Mouse (Mus musculus): ENCODE data around the gene Scfd2. TPM values are rescaled to one million over a fixed set of nuclear protein-coding genes. Genes with fewer than 3 reads are reported as not detected.

Scfd2 gene
- total RNA-seq, 2 experiments from 2014 or later, result 3.8 to 7.1 TPM

GRCm38 (mm10) chr5:74467753-74468152 is 63.8 kb downstream of the Scfd2 start:
- no peak for ATAC-seq (replicated peaks; ENCODE audit: low FRiP score, poor library complexity, severe bottlenecking)

- no peak for ATAC-seq (replicated peaks; ENCODE audit: low FRiP score, poor library complexity, severe bottlenecking)
Measured at GRCm38 (mm10) chr5:74456759-74457158, 74.8 kb downstream of the Scfd2 start.

GRCm38 (mm10) chr5:74455510-74456269 is 75.9 kb downstream of the Scfd2 start:
- no peak for ATAC-seq (replicated peaks; ENCODE audit: low FRiP score, poor library complexity, severe bottlenecking)

GRCm38 (mm10) chr5:74455094-74455493 is 76.5 kb downstream of the Scfd2 start:
- no peak for ATAC-seq (replicated peaks; ENCODE audit: low FRiP score, poor library complexity, severe bottlenecking)

- no peak for ATAC-seq (replicated peaks; ENCODE audit: low FRiP score, poor library complexity, severe bottlenecking)
Measured at GRCm38 (mm10) chr5:74450977-74451376, 80.6 kb downstream of the Scfd2 start.

- ATAC-seq (replicated peaks; ENCODE audit: low FRiP score, poor library complexity, severe bottlenecking), result no peak
Measured at GRCm38 (mm10) chr5:74447517-74448334, 83.8 kb downstream of the Scfd2 start.

GRCm38 (mm10) chr5:74445861-74446260 is 85.7 kb downstream of the Scfd2 start:
- ATAC-seq (replicated peaks; ENCODE audit: low FRiP score, poor library complexity, severe bottlenecking), result no peak

GRCm38 (mm10) chr5:74438353-74438752 is 93.2 kb downstream of the Scfd2 start:
- ATAC-seq (replicated peaks; ENCODE audit: low FRiP score, poor library complexity, severe bottlenecking), result no peak

- ATAC-seq (replicated peaks; ENCODE audit: low FRiP score, poor library complexity, severe bottlenecking), result no peak
Measured at GRCm38 (mm10) chr5:74433580-74434147, 97.9 kb downstream of the Scfd2 start.

GRCm38 (mm10) chr5:74432879-74433539 is 98.5 kb downstream of the Scfd2 start:
- ATAC-seq (replicated peaks; ENCODE audit: low FRiP score, poor library complexity, severe bottlenecking), result no peak

- ATAC-seq (replicated peaks; ENCODE audit: low FRiP score, poor library complexity, severe bottlenecking), result no peak
Measured at GRCm38 (mm10) chr5:74420615-74421132, 110.9 kb downstream of the Scfd2 start.

- ATAC-seq (replicated peaks; ENCODE audit: low FRiP score, poor library complexity, severe bottlenecking), result no peak
Measured at GRCm38 (mm10) chr5:74412557-74412956, 119.0 kb downstream of the Scfd2 start.

GRCm38 (mm10) chr5:74404887-74405286 is 126.7 kb downstream of the Scfd2 start:
- ATAC-seq (replicated peaks; ENCODE audit: low FRiP score, poor library complexity, severe bottlenecking), result no peak

GRCm38 (mm10) chr5:74404083-74404482 is 127.5 kb downstream of the Scfd2 start:
- no peak for ATAC-seq (replicated peaks; ENCODE audit: low FRiP score, poor library complexity, severe bottlenecking)

GRCm38 (mm10) chr5:74402626-74403025 is 128.9 kb downstream of the Scfd2 start:
- ATAC-seq (replicated peaks; ENCODE audit: low FRiP score, poor library complexity, severe bottlenecking), result no peak

- no peak for ATAC-seq (replicated peaks; ENCODE audit: low FRiP score, poor library complexity, severe bottlenecking)
Measured at GRCm38 (mm10) chr5:74391806-74392205, 139.8 kb downstream of the Scfd2 start.

GRCm38 (mm10) chr5:74391346-74391745 is 140.2 kb downstream of the Scfd2 start:
- ATAC-seq (replicated peaks; ENCODE audit: low FRiP score, poor library complexity, severe bottlenecking), result no peak

GRCm38 (mm10) chr5:74388849-74389248 is 142.7 kb downstream of the Scfd2 start:
- ATAC-seq (replicated peaks; ENCODE audit: low FRiP score, poor library complexity, severe bottlenecking), result no peak

- no peak for ATAC-seq (replicated peaks; ENCODE audit: low FRiP score, poor library complexity, severe bottlenecking)
Measured at GRCm38 (mm10) chr5:74388101-74388500, 143.5 kb downstream of the Scfd2 start.

Measured in erythroid progenitor cell, adult 5-6 weeks (primary cell).